Mouse (Mus musculus) lung, postnatal 14 days (tissue): Measurements from ENCODE around the gene Smcp.

Experiments used
- DNase-seq: peaks from one replicate; pipeline ENCODE4 v3.0.0; 2021

Gene Smcp

DNA sequence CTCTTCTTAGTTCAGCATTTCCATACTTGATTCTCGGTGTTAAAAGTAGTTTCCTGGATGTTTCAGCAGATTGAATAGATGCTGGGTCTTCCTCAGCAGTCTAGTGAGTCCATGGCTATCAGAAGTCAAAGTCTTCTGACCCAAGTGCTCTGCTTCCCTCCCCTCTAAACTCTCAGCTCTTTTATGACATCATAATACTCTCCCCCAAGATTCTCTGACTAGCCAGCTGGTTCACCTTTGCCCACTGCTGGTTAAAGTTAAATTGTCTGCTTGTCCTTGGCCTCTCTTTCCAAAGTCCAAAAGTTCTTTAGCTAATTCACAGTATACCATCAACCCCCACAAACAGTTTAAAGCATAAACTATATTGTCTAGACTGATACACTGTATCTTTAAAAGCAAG is at the start of gene Smcp:
Smcp (minus strand) TSS at position 140 of the 400 bp plus-strand sequence.
- DNase-seq: no peak

DNA sequence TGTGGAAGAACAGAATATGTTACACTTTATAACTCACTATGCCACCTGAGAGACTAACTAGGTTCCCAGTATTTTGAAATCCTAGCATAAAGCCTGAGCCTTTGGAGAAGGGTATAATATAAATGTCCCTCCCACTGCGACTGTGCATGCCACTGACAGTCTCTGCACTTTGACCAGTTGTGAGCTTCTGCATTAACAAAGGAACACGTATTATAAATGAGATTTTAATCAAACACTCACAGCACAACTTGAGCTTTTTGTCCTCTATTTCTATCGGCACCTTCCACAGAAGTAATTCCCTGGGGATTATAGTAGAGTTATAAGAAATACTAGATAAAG is 49.8 kb upstream of the Smcp start:
- no peak for DNase-seq

DNA sequence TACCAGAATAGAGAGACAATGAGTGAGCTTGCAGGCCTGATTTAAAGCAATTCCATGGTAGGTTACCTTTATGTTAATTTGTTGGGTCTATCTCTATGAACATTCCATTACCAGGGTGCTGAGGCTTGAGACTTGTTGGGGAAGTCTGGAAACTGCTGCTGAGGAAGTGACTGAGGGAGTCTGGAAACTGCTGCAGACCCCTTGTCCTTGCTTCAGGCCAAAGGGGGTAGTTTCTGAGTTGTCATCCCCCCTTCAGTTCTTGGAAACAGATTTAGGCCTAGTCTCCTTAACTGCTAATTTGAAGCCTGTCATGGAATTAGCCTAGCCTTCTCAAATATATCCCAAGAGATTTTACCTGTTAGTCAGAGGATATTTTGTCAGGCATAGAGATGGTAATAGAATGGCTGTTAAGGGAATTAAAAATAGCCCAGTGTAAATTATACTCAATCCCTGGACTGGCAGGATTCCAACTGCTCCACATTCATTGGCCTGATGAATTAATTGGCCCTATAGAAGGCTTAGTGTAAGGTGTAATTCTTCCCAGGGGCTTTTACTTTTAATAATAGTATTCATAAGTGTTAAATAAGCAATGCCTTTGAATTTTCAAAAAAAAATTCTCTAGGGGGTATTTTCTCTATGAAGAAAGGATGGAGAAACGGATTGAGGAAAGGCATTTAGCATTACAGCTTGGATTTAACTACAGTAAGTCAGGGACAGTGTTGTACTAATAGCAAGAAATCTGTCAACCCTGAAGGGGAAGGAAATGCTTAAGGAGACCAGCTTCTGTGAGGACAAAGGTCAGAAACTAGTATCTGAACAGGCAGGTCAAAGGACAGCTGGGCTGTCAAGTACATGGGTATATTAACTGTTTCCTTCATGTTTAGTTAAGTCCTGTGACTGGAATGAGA is 49.2 kb upstream of the Smcp start:
- no peak for DNase-seq

DNA sequence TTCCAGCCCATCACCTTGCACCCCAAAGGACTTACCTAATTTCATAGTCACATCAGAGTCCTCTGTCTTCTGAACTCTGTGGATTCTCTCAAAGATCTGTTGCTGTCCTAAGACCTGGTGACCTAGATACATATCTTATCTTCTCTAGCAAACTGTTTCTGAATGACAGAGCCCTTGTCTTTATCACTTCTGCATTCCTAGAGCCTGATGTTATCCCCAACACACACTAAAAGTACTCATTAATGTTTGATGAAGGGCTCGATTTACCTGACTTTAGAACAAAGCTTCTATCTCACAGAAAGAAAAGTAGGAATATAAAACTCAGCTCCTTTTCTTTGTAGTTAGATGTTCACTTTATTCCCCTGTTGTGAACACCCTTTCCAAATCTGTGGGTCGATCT is 32.8 kb upstream of the Smcp start, which contains the start of gene Lce6a:
Lce6a (minus strand) TSS at position 101 of the 400 bp plus-strand sequence.
- DNase-seq: no peak

DNA sequence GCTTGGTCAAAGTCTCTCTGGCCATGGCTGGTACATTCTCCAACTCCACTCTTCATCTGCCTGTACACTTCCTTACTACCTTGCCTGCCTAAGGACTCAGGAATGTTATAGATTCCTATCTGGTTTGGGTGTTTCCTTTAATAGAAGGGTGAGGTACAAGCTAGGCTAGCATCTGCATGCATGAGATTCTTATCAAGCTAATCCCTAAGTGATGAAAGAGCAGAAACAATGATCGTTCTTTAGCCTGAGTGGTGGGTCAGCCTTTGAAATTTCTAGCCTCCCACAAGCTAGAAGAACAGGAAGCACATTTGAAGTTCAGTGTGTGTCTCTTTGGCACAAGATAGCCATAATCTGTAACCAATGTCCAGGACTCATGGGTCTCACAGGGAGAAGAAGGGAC is 21.0 kb upstream of the Smcp start:
- DNase-seq: no peak

DNA sequence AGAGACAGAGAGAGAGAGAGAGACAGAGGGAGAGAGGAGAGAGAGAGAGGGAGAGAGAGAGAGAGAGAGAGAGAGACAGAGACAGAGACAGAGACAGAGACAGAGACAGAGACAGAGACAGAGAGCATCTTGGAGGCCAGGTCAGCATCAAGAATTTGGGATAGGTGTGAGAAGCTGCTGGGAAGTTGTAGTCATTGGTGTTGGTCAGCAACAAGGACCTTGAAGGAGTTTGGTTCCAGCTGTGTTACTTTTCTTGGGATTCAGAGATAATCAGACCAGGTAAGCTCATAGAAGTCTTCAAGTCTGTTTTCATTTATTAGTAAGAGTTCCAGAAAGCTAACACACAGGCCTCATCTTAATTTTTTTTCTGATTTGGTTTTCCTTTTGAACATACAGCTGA is 18.6 kb upstream of the Smcp start, which contains the start of gene 2210017I01Rik:
2210017I01Rik (minus strand) TSS at position 101 of the 400 bp plus-strand sequence.
- DNase-seq: no peak

DNA sequence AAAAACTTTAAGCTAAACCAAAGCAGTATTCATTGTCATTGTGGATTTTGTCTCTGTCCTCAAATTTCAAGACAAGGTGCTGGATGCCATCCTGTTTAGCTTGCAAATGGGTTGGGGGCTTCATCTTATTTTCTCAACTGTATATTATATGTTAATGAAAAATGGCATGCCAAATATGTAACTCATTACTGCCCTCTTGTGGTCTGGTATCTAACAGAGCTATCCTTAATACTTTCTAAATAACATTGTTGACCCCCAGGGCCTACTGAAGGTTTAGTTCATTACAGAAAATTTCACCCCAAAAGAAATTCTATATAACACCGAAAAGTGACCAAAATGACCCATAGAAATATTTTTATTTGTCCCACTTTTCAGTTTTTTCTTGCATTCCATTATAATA is 13.4 kb upstream of the Smcp start:
- no peak for DNase-seq

DNA sequence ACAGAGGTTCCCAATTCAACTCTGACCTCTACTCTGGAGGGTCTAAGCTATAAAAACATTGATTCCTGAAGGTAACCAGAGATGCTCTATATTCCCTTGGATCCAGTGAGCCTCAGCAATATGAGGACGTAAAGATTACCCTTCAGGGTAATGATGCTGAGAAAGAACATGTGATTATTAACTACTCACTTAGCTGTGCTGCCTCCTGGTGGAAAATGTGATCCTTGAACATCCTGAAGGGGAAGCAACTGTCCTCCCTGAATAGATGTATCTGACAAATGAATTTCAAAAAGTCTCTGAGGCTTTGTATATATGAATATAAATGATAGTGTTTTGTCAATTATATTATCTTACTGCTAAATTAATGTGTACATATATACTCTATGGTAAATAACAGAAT is 11.7 kb upstream of the Smcp start:
- DNase-seq: no peak

DNA sequence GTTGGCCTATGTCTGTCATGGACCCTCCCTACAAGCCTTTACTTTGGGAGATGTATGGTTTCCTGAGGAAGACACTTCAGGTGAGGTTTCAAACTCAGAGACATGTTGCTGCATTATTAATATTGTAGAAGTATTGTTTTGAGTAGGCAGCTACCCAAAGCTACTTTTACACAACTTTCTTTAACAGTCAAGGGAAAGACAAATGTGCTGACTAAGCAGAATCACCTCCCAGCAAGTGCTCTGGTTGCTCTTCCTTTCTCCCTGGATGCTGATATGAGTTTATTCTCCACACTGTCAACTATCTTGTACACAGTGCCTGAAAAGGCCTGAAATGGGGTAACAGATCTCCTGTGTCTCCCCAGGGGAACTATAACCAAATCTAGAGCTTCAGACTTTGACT is 11.2 kb upstream of the Smcp start:
- DNase-seq: no peak

DNA sequence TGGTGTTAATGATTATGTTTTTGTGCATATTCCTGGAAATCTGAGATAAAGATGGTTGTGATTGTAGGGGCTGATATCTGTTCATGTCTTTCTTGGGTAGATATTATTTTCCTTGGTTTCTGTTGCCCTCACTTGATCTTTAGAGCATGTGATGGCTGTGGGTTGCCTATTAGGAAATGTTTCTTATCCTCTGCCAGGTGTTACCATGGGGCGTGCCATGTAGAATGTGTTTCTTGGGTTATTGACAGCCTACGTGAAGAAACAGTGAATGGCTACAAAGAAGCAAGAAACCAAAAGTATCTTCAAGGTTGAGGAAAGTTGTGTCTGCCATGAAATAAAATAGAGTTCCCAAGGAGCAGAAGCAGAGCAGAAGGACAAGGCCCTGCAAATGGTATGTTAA is 9.6 kb upstream of the Smcp start:
- DNase-seq: no peak

DNA sequence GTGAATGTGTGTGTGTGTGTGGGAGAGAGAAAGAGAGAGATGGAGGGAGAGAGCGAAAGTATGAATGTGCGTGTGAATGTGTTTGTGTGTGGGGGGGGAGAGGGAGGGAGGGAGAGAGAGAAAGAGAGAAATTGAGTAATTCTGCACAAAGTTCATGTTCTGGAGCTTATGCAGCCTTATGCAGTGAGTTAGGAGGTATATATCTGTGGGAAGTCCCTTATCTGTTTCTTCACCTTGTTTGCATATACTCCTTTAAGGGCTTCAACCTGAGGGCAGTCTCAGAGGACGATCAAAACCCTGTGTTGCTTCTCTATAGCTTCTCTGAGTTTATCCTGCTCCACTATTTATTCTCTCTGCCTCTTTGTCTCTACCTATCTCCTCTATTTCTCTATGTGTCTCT is 1.6 kb downstream of the Smcp start:
- DNase-seq: no peak

DNA sequence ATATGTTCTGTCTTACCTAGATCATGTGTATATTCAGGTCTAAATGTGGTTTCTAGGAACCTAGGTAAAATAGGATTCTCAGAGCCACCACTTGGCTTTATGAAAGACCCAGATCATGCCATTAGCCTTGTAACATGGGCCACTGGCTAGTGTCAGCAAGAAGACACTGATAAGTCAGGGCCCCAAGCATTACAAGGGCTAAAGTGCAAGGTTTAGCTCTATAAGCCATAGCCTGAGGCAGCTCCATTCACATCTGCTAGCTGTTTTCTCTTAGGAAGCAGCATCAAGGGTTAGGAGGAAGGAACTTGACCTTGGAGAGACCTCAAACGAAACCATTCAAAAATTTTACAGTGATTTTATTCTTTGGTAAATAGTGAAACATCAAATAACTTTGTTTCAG is 3.7 kb downstream of the Smcp start:
- no peak for DNase-seq

DNA sequence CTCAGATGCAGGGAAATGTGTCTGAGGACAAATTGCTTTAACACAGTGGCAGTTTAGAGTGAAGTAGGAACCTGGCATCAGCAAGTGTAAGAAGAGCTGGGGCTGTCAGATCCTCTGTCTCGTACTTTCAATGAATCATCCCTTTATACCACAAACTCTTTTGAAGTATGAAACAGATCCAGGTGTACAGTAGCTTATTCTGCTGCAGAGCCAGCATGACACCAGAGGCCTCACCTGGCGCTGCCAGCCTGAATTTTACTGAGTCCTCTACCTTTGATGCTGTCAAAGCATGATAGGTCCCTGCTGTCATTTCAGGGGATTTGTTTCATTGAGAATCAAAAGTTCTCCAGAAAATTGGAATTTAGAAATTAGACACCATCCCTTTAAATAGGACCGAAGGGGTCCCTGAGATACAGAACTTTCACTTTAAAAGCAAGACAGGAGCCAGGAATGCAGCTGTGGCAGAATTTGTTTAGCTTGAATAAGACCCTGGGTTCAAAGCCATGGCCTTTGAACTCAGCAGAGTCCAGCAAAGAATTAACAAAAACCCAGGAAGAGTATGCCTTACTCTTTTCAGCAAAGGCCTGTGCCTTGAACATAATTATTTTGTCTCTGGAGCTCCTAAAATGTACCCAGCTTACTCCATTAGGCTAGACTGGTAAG is 5.5 kb downstream of the Smcp start:
- no peak for DNase-seq

DNA sequence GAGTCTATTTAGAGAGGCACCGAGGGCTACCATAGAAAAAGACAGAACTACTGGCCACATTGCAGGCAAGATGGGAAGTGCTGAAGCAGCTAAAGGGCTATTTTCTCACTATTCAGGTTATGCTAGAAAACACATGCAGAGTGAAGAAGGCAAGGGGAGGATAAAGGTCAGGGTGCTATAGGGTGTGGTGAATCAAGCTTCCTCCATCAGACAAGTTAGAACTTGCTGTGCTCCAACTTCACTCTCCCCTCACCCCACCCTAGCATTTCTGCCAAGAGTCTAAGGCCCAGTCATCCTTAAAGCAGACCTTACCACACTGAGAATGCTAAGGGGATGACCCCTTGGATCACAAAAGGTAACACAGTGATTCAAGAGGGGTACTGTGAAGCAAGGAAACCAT is 9.3 kb downstream of the Smcp start:
- DNase-seq: no peak

DNA sequence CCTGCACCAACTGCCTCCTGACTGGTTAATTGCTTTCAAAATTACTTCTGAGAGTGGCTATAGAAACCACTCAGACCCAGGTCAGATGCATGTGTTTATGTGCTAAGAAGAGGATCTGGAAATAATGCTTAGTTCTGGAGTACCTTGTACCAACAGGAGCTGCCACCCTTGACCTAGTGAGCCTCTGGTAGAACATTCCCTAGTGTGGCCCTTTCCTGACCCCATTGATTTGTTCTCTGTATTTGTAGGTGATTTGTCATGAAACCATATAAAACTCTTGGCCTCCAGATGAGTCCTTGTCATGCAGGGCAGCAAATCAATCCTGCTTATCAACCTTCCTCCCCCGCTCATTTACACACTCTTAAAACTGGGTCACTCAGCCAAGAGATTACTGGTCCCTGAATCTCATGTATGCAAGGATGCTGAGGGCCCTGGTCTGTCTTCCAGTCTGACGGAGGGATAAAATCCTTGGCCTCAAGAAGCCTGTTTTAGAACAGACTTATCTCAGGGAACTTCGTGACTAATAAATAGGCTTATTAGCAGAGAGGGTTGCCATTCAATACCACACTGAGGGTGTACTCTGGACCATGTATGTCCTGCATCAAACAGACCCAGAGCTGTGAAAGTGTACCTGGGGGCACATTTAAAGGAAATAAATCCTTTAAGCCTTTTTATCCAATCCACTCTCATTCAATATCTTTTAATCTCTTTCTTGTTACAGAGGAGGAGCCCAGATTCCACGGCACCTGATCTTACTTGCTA is 10.0 kb downstream of the Smcp start:
- DNase-seq: no peak

DNA sequence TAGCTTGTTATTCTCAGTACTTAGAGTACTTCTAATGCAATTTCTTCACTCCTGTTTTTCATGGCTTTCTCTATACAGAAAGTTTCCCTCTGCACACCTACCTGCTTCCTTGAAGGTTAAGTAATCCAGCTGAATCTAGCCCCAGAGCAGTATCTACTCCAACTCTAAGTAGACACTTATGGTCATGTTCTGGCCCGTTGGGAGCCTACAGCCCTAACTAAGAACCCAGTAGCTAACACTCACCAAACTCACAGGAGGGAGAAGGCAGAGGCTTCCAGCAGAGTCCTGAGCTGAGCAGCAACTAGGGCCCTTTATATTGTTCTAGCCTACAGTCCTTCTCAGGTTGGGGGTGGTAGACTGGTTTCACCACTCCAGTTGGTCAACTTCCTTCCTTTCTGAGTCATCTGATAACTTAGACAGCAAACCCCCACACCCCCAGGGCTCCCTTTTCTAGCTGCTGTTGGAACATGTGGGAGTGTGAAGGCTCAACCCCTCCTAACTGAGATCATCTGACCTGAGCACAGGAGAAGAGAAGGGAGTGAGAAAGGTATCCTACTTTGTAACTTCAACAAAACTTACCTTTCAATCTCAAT is 15.3 kb downstream of the Smcp start, which contains the start of gene Ivl:
Ivl (minus strand) TSS at position 287 of the 593 bp plus-strand sequence.
- no peak for DNase-seq

DNA sequence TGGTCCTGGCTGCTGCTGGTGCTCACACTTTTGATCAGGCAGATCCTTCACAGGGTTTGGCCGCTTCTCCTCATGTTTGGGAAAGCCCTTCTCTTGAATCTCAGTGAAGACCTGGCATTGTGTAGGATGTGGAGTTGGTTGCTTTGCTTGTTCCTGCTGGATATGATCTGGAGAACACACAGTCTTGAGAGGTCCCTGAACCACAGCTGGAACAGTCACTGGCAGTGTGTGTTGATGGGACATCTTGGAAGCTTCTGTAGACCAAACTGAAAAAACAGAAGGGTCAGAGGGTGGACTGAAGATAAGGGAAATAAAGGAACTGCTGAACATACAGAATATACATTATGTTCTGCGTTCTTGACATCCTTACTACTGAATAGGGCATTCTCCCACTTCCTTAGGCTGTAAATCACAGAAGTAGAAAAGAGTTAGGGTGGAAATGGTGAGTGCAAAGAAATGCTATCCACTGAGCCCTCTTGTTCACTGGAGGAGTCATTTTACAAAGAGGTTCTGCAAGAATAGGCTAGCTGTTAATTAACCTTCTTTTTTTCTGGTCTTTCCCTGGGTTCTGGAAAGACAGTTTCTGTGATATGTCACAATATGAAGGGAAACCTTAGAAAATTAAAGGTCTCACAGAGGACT is 16.2 kb downstream of the Smcp start:
- no peak for DNase-seq

DNA sequence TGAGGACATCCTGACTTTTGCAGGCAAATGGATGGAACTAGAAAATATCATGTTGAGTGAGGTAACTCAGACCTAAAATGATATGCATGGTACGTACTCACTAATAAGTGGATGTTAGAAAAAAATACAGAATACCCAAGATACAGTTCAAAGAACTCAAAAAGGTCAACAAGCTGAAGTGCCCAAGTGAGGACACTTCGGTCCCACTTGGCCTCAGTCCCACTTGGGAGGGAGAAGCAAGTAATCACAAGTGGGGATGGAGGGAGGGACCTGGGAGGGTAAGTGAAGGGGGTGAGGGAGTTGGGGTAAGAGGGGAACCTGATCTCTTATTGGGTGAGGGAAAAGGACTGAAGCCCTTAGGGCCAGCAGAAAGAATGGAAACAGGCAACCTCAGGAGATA is 20.0 kb downstream of the Smcp start:
- peak; percentile 44 for DNase-seq

DNA sequence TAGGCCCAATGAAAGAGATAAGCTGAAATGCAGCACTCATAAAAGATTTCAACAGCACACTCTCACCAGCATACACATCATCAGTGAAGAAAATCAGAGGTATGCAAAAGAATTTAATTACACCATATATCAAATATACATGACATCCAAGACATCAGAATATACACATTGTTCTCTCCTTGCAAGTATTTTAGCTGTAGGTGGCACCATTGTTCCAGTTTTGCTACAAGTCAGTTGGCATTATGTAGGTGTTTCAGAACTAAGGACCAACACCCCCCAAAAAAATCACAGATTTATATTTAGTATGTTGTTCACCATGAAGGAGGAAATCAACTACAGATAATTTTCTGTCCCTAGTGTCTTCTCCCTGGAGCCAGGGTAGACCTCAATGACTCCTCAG is 23.4 kb downstream of the Smcp start:
- DNase-seq: no peak

DNA sequence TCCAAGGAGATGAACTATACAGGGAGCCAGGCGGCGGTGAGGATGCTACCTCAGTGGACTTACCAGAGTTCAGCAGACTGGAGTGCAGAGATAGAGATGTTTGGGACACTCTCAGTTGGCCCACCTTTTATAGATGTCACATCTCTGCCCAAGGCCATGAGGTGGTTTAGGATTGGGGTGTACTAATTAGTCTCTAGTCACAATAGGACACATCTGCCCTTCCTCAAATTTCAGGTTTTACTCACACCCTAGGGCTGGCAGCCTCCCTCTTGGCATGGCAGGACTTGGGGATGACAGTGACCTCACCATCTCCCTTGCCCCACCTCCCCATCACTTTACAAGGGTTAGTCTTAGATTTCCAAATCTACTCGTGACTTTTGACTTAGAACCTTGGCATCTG is 54.4 kb downstream of the Smcp start, which contains the start of gene 2310046K23Rik:
2310046K23Rik (minus strand) TSS at position 101 of the 400 bp plus-strand sequence.
- DNase-seq: no peak
